Mouse (Mus musculus): ENCODE measurements around the gene Cherp. TPM values are rescaled to one million over a fixed set of nuclear protein-coding genes. Genes with fewer than 3 reads are reported as not detected.

The Cherp gene
- polyA plus RNA-seq, 1 experiment: 44.5 TPM

- TF ChIP-seq POLR2A (IDR thresholded peaks at IDR 0.05; ENCODE audit: borderline replicate concordance, extremely low read depth, low read depth, low read length): no peak
- TF ChIP-seq CTCF (IDR thresholded peaks at IDR 0.05; ENCODE audit: insufficient read depth, low read length): no peak
- DNase-seq: no peak
- H3K4me3 ChIP-seq (replicated peaks; ENCODE audit: extremely low read depth, low read depth, low read length): no peak overlapping the region
- 95% methylated on average over 2 of the region's 2 CpGs for WGBS
- no peaks in the 10 kb centered on the region for H3K4me1 ChIP-seq (ENCODE audit: control insufficient read depth, insufficient read depth, low read length)
Measured at GRCm38 (mm10) chr8:72453904-72454303, 21.1 kb downstream of the Cherp start.

- 62% methylated on average over 8 of the region's 8 CpGs for WGBS
- DNase-seq: no peak
- Histone ChIP-seq H3K4me3 (replicated peaks; ENCODE audit: extremely low read depth, low read depth, low read length) (no peak overlapping the region), H3K4me1 (ENCODE audit: control insufficient read depth, insufficient read depth, low read length) (no peaks in the 10 kb centered on the region)
- TF ChIP-seq CTCF (IDR thresholded peaks at IDR 0.05; ENCODE audit: insufficient read depth, low read length): no peak
- no peak for TF ChIP-seq POLR2A (IDR thresholded peaks at IDR 0.05; ENCODE audit: borderline replicate concordance, extremely low read depth, low read depth, low read length)
Measured at GRCm38 (mm10) chr8:72451516-72451915, 23.5 kb downstream of the Cherp start.

GRCm38 (mm10) chr8:72445071-72445470 is 30.0 kb downstream of the Cherp start:
- Histone ChIP-seq H3K4me1 (ENCODE audit: control insufficient read depth, insufficient read depth, low read length) (no peaks in the 10 kb centered on the region), H3K4me3 (replicated peaks; ENCODE audit: extremely low read depth, low read depth, low read length) (no peak overlapping the region)
- no peak for DNase-seq
- 89% methylated on average over 6 of the region's 6 CpGs for WGBS
- TF ChIP-seq CTCF (IDR thresholded peaks at IDR 0.05; ENCODE audit: insufficient read depth, low read length): no peak
- TF ChIP-seq POLR2A (IDR thresholded peaks at IDR 0.05; ENCODE audit: borderline replicate concordance, extremely low read depth, low read depth, low read length): no peak

- no peak for TF ChIP-seq POLR2A (IDR thresholded peaks at IDR 0.05; ENCODE audit: borderline replicate concordance, extremely low read depth, low read depth, low read length)
- DNase-seq: no peak
- Histone ChIP-seq H3K4me1 (ENCODE audit: control insufficient read depth, insufficient read depth, low read length) (no peaks in the 10 kb centered on the region), H3K4me3 (replicated peaks; ENCODE audit: extremely low read depth, low read depth, low read length) (peak overlapping the region; percentile 75)
- 32% methylated on average over 6 of the region's 6 CpGs for WGBS
Measured at GRCm38 (mm10) chr8:72443994-72444350, 31.1 kb downstream of the Cherp start.

GRCm38 (mm10) chr8:72443338-72443993 is 31.6 kb downstream of the Cherp start, which contains the start of the genes Calr3 and 1700030K09Rik:
Calr3 (minus strand) TSS chr8:72443870.
1700030K09Rik (plus strand) TSS chr8:72443880.
- Histone ChIP-seq H3K4me1 (ENCODE audit: control insufficient read depth, insufficient read depth, low read length) (no peaks in the 10 kb centered on the region), H3K4me3 (replicated peaks; ENCODE audit: extremely low read depth, low read depth, low read length) (peak within 1 kb of the TSS; percentile 75)
- TF ChIP-seq POLR2A (IDR thresholded peaks at IDR 0.05; ENCODE audit: borderline replicate concordance, extremely low read depth, low read depth, low read length): peak; percentile 50; the same call in 1 of the 2 replicates
- no peak for TF ChIP-seq CTCF (IDR thresholded peaks at IDR 0.05; ENCODE audit: insufficient read depth, low read length)
- peak; percentile 98 for DNase-seq
- WGBS: 6% methylated on average over 34 of the region's 34 CpGs

- no peak overlapping the region for H3K4me3 ChIP-seq (replicated peaks; ENCODE audit: extremely low read depth, low read depth, low read length)
- no peak for DNase-seq
- WGBS: 62% methylated on average over 8 of the region's 8 CpGs
- no peaks in the 10 kb centered on the region for H3K4me1 ChIP-seq (ENCODE audit: control insufficient read depth, insufficient read depth, low read length)
- TF ChIP-seq POLR2A (IDR thresholded peaks at IDR 0.05; ENCODE audit: borderline replicate concordance, extremely low read depth, low read depth, low read length) (no peak), CTCF (IDR thresholded peaks at IDR 0.05; ENCODE audit: insufficient read depth, low read length) (no peak)
Measured at GRCm38 (mm10) chr8:72438248-72439015, 36.6 kb downstream of the Cherp start.

- 7% methylated on average over 2 of the region's 2 CpGs for WGBS
- TF ChIP-seq POLR2A (IDR thresholded peaks at IDR 0.05; ENCODE audit: borderline replicate concordance, extremely low read depth, low read depth, low read length) (no peak), CTCF (IDR thresholded peaks at IDR 0.05; ENCODE audit: insufficient read depth, low read length) (no peak)
- no peak overlapping the region for H3K4me3 ChIP-seq (replicated peaks; ENCODE audit: extremely low read depth, low read depth, low read length)
- no peaks in the 10 kb centered on the region for H3K4me1 ChIP-seq (ENCODE audit: control insufficient read depth, insufficient read depth, low read length)
- DNase-seq: no peak
Measured at GRCm38 (mm10) chr8:72434952-72435351, 40.1 kb downstream of the Cherp start.

GRCm38 (mm10) chr8:72429676-72430075 is 45.4 kb downstream of the Cherp start:
- no peak overlapping the region for H3K4me3 ChIP-seq (replicated peaks; ENCODE audit: extremely low read depth, low read depth, low read length)
- 50% methylated on average over 13 of the region's 13 CpGs for WGBS
- DNase-seq: peak; percentile 35
- peak; percentile 59 for TF ChIP-seq CTCF (IDR thresholded peaks at IDR 0.05; ENCODE audit: insufficient read depth, low read length)
- TF ChIP-seq POLR2A (IDR thresholded peaks at IDR 0.05; ENCODE audit: borderline replicate concordance, extremely low read depth, low read depth, low read length): no peak
- no peaks in the 10 kb centered on the region for H3K4me1 ChIP-seq (ENCODE audit: control insufficient read depth, insufficient read depth, low read length)

- H3K4me3 ChIP-seq (replicated peaks; ENCODE audit: extremely low read depth, low read depth, low read length): no peak overlapping the region
- H3K4me1 ChIP-seq (ENCODE audit: control insufficient read depth, insufficient read depth, low read length): peaks cover 4% of the 10 kb centered on the region
- WGBS: 42% methylated on average over 1 of the region's 1 CpGs
- no peak for DNase-seq
- TF ChIP-seq CTCF (IDR thresholded peaks at IDR 0.05; ENCODE audit: insufficient read depth, low read length) (no peak), POLR2A (IDR thresholded peaks at IDR 0.05; ENCODE audit: borderline replicate concordance, extremely low read depth, low read depth, low read length) (no peak)
Measured at GRCm38 (mm10) chr8:72422926-72423325, 52.1 kb downstream of the Cherp start.
